Mouse (Mus musculus): ENCODE results near the gene Plxna1.
A peak's percentile ranks its signal among the peaks of the same experiment; 100 is the strongest.

Gene Plxna1

DNA sequence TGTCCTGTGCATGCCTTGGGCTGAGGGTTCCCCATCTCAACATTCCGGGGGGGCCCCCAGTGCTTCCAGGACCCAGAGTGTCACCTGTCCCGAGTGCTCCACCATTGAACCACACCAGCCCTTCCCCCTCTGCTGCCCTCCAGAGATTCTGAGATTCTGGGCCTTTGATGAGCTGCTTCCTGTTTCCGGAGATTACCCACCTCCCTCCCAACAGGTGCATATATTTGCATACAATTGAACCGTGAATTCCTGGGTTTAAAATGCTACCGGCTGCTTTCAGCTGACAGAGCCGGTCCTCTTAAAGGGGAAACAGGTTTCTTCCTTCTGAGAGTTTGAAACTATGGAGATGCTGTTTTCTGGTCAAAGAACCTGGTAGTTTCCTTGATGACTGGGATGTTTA lies 74.3 kb downstream of the Plxna1 start:
- no peak; the same call in 1 of the 2 replicates for TF ChIP-seq POU5F1 (IDR thresholded peaks at IDR 0.05; ENCODE audit: borderline replicate concordance, low read length)
- no peak for TF ChIP-seq CTCF (conservative IDR thresholded peaks at IDR 0.05; ENCODE audit: low read length)
- TF ChIP-seq NANOG (IDR thresholded peaks at IDR 0.05; ENCODE audit: borderline replicate concordance, low read length): peak; percentile 50; the same call in 1 of the 2 replicates
- Histone ChIP-seq H3K4me1 (replicated peaks; ENCODE audit: low read depth, low read length) (peaks cover 86% of the 10 kb centered on the region), H3K4me3 (replicated peaks; ENCODE audit: low read length) (peak overlapping the region; percentile 63), H3K9me3 (ENCODE audit: low read length) (no peaks in the 10 kb centered on the region), H3K36me3 (ENCODE audit: insufficient read depth, low read length) (0 out of 2 replicates have a peak, but pooled peaks cover 5% of the 10 kb centered on the region), H3K27me3 (ENCODE audit: insufficient read depth, low read length) (no peaks in the 10 kb centered on the region)

DNA sequence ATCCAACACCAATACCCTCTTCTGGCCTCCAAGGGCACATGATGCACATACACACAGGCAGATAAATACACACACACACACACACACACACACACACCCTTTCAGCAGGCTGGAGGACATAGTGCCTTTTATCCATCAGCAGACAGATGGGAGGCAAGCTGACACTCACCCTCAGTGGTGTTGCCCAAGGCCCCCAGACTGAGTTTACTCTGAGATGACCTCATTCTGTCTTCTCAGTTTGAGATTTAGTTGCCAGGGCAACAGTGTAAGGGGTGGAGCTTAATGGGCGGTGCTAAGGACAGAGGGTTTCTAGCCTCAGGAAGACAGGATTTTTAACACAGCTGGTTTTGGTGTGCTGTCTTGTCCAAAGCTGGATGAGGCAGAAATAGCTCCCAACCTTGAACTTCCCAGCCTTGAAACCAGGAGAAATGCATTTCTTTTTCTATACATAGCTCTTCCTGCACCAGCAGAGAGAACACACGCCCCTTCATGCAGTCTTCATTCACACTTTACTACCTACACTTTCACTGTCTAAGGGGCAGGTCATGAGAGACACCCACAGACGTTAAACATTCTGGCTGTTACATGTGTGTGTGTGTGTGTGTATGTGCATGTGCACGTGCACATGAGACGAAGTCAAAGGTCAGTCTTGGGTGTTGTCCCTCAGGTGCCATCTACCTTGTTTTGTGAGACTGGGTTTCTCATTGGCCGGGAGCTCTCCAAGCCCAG lies 75.6 kb downstream of the Plxna1 start:
- TF ChIP-seq POU5F1 (IDR thresholded peaks at IDR 0.05; ENCODE audit: borderline replicate concordance, low read length) (no peak), NANOG (IDR thresholded peaks at IDR 0.05; ENCODE audit: borderline replicate concordance, low read length) (no peak), CTCF (conservative IDR thresholded peaks at IDR 0.05; ENCODE audit: low read length) (no peak)
- Histone ChIP-seq H3K4me3 (replicated peaks; ENCODE audit: low read length) (no peak overlapping the region), H3K27me3 (ENCODE audit: insufficient read depth, low read length) (no peaks in the 10 kb centered on the region), H3K9me3 (ENCODE audit: low read length) (no peaks in the 10 kb centered on the region), H3K36me3 (ENCODE audit: insufficient read depth, low read length) (0 out of 2 replicates have a peak, but pooled peaks cover 5% of the 10 kb centered on the region), H3K4me1 (replicated peaks; ENCODE audit: low read depth, low read length) (peaks cover 84% of the 10 kb centered on the region)

DNA sequence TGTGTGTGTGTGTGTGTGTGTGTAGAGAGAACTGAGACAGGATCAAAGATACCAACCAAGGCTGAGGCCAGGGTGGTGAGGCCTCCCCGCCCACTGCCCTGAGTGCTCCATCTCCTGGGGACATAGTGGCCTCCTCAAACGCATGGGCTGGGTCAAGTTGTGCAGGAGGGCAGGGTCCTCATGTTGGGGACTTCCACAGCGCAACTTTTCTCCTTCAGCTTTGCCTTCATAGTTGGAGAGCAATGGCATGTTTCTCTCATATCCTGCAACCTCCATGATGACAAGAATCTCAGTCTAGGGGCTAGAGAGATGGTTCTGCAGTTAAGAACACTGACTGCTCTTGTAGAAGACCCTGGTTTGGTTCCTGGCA lies 76.1 kb downstream of the Plxna1 start:
- Histone ChIP-seq H3K27me3 (ENCODE audit: insufficient read depth, low read length) (no peaks in the 10 kb centered on the region), H3K9me3 (ENCODE audit: low read length) (no peaks in the 10 kb centered on the region), H3K4me3 (replicated peaks; ENCODE audit: low read length) (no peak overlapping the region), H3K36me3 (ENCODE audit: insufficient read depth, low read length) (0 out of 2 replicates have a peak, but pooled peaks cover 5% of the 10 kb centered on the region), H3K4me1 (replicated peaks; ENCODE audit: low read depth, low read length) (peaks cover 84% of the 10 kb centered on the region)
- TF ChIP-seq CTCF (conservative IDR thresholded peaks at IDR 0.05; ENCODE audit: low read length) (no peak), NANOG (IDR thresholded peaks at IDR 0.05; ENCODE audit: borderline replicate concordance, low read length) (no peak), POU5F1 (IDR thresholded peaks at IDR 0.05; ENCODE audit: borderline replicate concordance, low read length) (no peak)

DNA sequence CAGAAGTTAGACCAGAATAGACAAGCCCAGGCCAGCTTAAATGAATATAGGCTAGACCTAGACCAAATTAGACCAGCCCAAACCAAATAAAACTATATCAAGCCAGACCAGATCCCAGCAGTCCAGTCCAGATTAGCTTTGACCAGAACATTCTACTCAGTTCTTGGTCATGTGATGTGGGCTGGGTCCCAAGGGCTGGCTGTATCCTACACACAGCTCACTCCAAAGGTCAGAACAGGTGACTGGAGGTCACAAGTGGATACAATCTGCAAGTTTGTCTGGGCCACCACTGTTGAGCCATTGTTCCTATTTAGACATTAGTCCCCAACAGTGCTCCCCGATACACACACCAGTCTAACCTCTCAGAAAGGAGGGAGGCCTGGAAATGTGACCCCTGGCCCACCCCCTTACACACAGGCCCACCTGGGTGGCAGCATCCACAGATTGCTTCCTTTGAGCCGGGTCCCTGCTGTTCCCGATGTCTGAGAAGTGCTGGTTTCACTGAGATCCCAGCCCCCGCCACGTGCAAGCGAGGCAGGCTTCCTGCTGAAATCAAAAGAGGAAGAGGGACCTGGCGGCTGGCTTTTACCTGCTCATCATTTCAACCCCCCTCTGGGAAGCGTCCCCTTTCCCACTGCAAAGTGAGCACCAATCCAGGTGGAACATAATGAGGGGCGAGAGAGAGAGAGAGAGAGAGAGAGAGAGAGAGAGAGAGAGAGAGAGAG lies 76.7 kb downstream of the Plxna1 start:
- Histone ChIP-seq H3K4me3 (replicated peaks; ENCODE audit: low read length) (0 out of 2 replicates have a peak overlapping the region, but pooled peaks have one; percentile 7), H3K36me3 (ENCODE audit: insufficient read depth, low read length) (0 out of 2 replicates have a peak, but pooled peaks cover 5% of the 10 kb centered on the region), H3K27me3 (ENCODE audit: insufficient read depth, low read length) (no peaks in the 10 kb centered on the region), H3K4me1 (replicated peaks; ENCODE audit: low read depth, low read length) (peaks cover 84% of the 10 kb centered on the region), H3K9me3 (ENCODE audit: low read length) (no peaks in the 10 kb centered on the region)
- TF ChIP-seq CTCF (conservative IDR thresholded peaks at IDR 0.05; ENCODE audit: low read length) (no peak), NANOG (IDR thresholded peaks at IDR 0.05; ENCODE audit: borderline replicate concordance, low read length) (no peak), POU5F1 (IDR thresholded peaks at IDR 0.05; ENCODE audit: borderline replicate concordance, low read length) (no peak)

GRCm38 (mm10) chr6:89285116-89285515 lies 77.3 kb downstream of the Plxna1 start:
- no peaks in the 10 kb centered on the region for H3K27me3 ChIP-seq (ENCODE audit: insufficient read depth, low read length)
- no peaks in the 10 kb centered on the region for H3K9me3 ChIP-seq (ENCODE audit: low read length)
- H3K36me3 ChIP-seq (ENCODE audit: insufficient read depth, low read length): 0 out of 2 replicates have a peak, but pooled peaks cover 5% of the 10 kb centered on the region
- H3K4me1 ChIP-seq (replicated peaks; ENCODE audit: low read depth, low read length): peaks cover 83% of the 10 kb centered on the region
- no peak for TF ChIP-seq POU5F1 (IDR thresholded peaks at IDR 0.05; ENCODE audit: borderline replicate concordance, low read length)
- TF ChIP-seq NANOG (IDR thresholded peaks at IDR 0.05; ENCODE audit: borderline replicate concordance, low read length): no peak
- no peak for TF ChIP-seq CTCF (conservative IDR thresholded peaks at IDR 0.05; ENCODE audit: low read length)
- H3K4me3 ChIP-seq (replicated peaks; ENCODE audit: low read length): 0 out of 2 replicates have a peak overlapping the region, but pooled peaks have one; percentile 7

DNA sequence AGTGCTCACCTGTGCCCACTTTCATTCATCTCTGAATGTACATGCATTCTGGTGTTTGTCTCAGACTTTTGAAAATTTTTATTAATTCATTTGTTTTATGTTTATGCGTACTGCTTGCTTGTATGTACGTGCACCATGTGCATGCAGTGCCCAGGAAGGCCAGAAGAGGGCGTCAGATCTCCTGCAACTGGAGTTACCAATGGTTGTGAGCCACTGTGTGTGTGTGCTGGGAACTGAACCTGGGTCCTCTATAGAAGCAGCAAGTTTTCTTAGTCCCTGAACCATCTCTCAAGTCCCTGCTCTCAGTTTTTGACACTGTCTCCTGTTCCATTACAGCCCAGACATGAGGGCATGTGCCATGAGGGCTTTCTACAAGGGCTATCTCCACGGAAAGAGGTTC lies 79.3 kb downstream of the Plxna1 start:
- Histone ChIP-seq H3K4me1 (replicated peaks; ENCODE audit: low read depth, low read length) (peaks cover 65% of the 10 kb centered on the region), H3K4me3 (replicated peaks; ENCODE audit: low read length) (no peak overlapping the region), H3K27me3 (ENCODE audit: insufficient read depth, low read length) (no peaks in the 10 kb centered on the region), H3K9me3 (ENCODE audit: low read length) (no peaks in the 10 kb centered on the region), H3K36me3 (ENCODE audit: insufficient read depth, low read length) (0 out of 2 replicates have a peak, but pooled peaks cover 5% of the 10 kb centered on the region)
- TF ChIP-seq NANOG (IDR thresholded peaks at IDR 0.05; ENCODE audit: borderline replicate concordance, low read length) (no peak), POU5F1 (IDR thresholded peaks at IDR 0.05; ENCODE audit: borderline replicate concordance, low read length) (no peak), CTCF (conservative IDR thresholded peaks at IDR 0.05; ENCODE audit: low read length) (peak; percentile 22)

- peaks cover 61% of the 10 kb centered on the region for H3K4me1 ChIP-seq (replicated peaks; ENCODE audit: low read depth, low read length)
- TF ChIP-seq POU5F1 (IDR thresholded peaks at IDR 0.05; ENCODE audit: borderline replicate concordance, low read length) (no peak), CTCF (conservative IDR thresholded peaks at IDR 0.05; ENCODE audit: low read length) (no peak)
- 0 out of 2 replicates have a peak, but pooled peaks cover 5% of the 10 kb centered on the region for H3K36me3 ChIP-seq (ENCODE audit: insufficient read depth, low read length)
- no peaks in the 10 kb centered on the region for H3K27me3 ChIP-seq (ENCODE audit: insufficient read depth, low read length)
- H3K9me3 ChIP-seq (ENCODE audit: low read length): no peaks in the 10 kb centered on the region
- no peak overlapping the region for H3K4me3 ChIP-seq (replicated peaks; ENCODE audit: low read length)
Measured at GRCm38 (mm10) chr6:89282626-89283025, 79.8 kb downstream of the Plxna1 start.
